Mouse (Mus musculus) monocyte, adult 2 months (primary cell): ENCODE results near the gene Srebf1.

ENCODE experiments used
- DNase-seq, 2 experiments: peaks; one replicate each; pipeline ENCODE4 v3.0.0; 2022; ENCODE audit warnings: low spot score in 2 of 2, low read depth in 1 of 2

Gene Srebf1

GRCm38 (mm10) chr11:60208201-60208600 lies 14.2 kb downstream of the Srebf1 start:
- DNase-seq: no peak

- no peak for DNase-seq
Measured at GRCm38 (mm10) chr11:60206207-60206606, 16.2 kb downstream of the Srebf1 start.

- no peak for DNase-seq
Measured at GRCm38 (mm10) chr11:60205026-60205425, 17.4 kb downstream of the Srebf1 start.

GRCm38 (mm10) chr11:60202710-60203638 lies 19.4 kb downstream of the Srebf1 start:
- DNase-seq: no peak

- no peak for DNase-seq
Measured at GRCm38 (mm10) chr11:60200384-60200783, 22.0 kb downstream of the Srebf1 start.

GRCm38 (mm10) chr11:60199702-60200184 lies 22.6 kb downstream of the Srebf1 start:
- peak in 1 of 2 experiments; percentile 76 for DNase-seq

GRCm38 (mm10) chr11:60198651-60199050 lies 23.7 kb downstream of the Srebf1 start:
- DNase-seq: no peak

GRCm38 (mm10) chr11:60197998-60198619 lies 24.3 kb downstream of the Srebf1 start:
- DNase-seq: no peak

- DNase-seq: no peak
Measured at GRCm38 (mm10) chr11:60196344-60196743, 26.0 kb downstream of the Srebf1 start.

GRCm38 (mm10) chr11:60195108-60195507 lies 27.3 kb downstream of the Srebf1 start:
- no peak for DNase-seq

GRCm38 (mm10) chr11:60193556-60193955 lies 28.8 kb downstream of the Srebf1 start:
- no peak for DNase-seq

GRCm38 (mm10) chr11:60192534-60192933 lies 29.8 kb downstream of the Srebf1 start:
- no peak for DNase-seq

- DNase-seq: no peak
Measured at GRCm38 (mm10) chr11:60190055-60190641, 32.2 kb downstream of the Srebf1 start.

- DNase-seq: no peak
Measured at GRCm38 (mm10) chr11:60189501-60190040, 32.8 kb downstream of the Srebf1 start.

GRCm38 (mm10) chr11:60188275-60188853 lies 34.0 kb downstream of the Srebf1 start:
- DNase-seq: no peak

GRCm38 (mm10) chr11:60187070-60187469 lies 35.3 kb downstream of the Srebf1 start:
- no peak for DNase-seq

- DNase-seq: peak; percentile 24 to 67
Measured at GRCm38 (mm10) chr11:60185396-60186231, 36.8 kb downstream of the Srebf1 start.

- DNase-seq: no peak
Measured at GRCm38 (mm10) chr11:60184346-60185325, 37.7 kb downstream of the Srebf1 start.

- no peak for DNase-seq
Measured at GRCm38 (mm10) chr11:60182741-60183140, 39.6 kb downstream of the Srebf1 start.
